Mouse (Mus musculus) stomach, postnatal 0 days (tissue): Measurements from ENCODE around the gene Tbc1d16. TPM values are rescaled to one million over a fixed set of nuclear protein-coding genes. Genes with fewer than 3 reads are reported as not detected.

ENCODE experiments used
- ATAC-seq: fragments of 200-750 bp; cut with Nextera tagmentation; 2 replicates; pipeline ENCODE4 v1.8.0; 2017; ENCODE audit not compliant: low FRiP score, low TSS enrichment
- DNase-seq: peaks from one replicate; pipeline ENCODE4 v3.0.0-alpha.2; 2016; ENCODE audit warnings: low spot score
- H3K27ac ChIP-seq: fragments of 300-500 bp; sonication (generic); replicated peaks from 2 replicates; pipeline ENCODE4 v1.5.1; 2014; ENCODE audit warnings: mild to moderate bottlenecking, control low read depth
- H3K27me3 ChIP-seq: fragments of 300-500 bp; sonication (generic); 2 replicates; pipeline ENCODE4 v1.6.1; 2014; ENCODE audit warnings: low read length; ENCODE audit not compliant: control insufficient read depth, insufficient read depth
- H3K36me3 ChIP-seq: fragments of 300-500 bp; sonication (generic); 2 replicates; pipeline ENCODE4 v1.6.1; 2014; ENCODE audit warnings: low read length, mixed read lengths; ENCODE audit not compliant: control insufficient read depth, insufficient read depth
- H3K4me1 ChIP-seq: fragments of 300-500 bp; sonication (generic); replicated peaks from 2 replicates; pipeline ENCODE4 v1.6.1; 2014; ENCODE audit warnings: antibody characterized with exemption; ENCODE audit not compliant: control insufficient read depth, insufficient read depth
- H3K4me2 ChIP-seq: fragments of 300-500 bp; sonication (generic); replicated peaks from 2 replicates; pipeline ENCODE4 v1.6.1; 2014; ENCODE audit warnings: low read depth, mild to moderate bottlenecking, control low read depth, moderate library complexity
- H3K4me3 ChIP-seq: fragments of 300-500 bp; sonication (generic); 2 replicates; pipeline ENCODE4 v1.5.1; 2014; ENCODE audit warnings: low read depth, low read length, control low read depth
- H3K9ac ChIP-seq: fragments of 300-500 bp; sonication (generic); 2 replicates; pipeline ENCODE4 v1.6.1; 2014; ENCODE audit warnings: mild to moderate bottlenecking, low read length, control low read depth, mixed read lengths
- H3K9me3 ChIP-seq: fragments of 300-500 bp; sonication (generic); 2 replicates; pipeline ENCODE4 v1.6.1; 2016; ENCODE audit warnings: low read length; ENCODE audit not compliant: control insufficient read depth
- CTCF ChIP-seq: IDR thresholded peaks from 2 replicates; pipeline ENCODE4 v1.5.1; 2016; ENCODE audit warnings: antibody characterized with exemption, low read depth, mild to moderate bottlenecking, moderate library complexity
- EP300 ChIP-seq: optimal IDR thresholded peaks from 2 replicates; pipeline ENCODE3; 2016; ENCODE audit warnings: antibody characterized with exemption
- WGBS: fragments of 180-500 bp; shearing (Covaris S2); extraction: QIAGEN DNeasy Blood & Tissue Kit; methylation state at CpG from one replicate; pipeline ENCODE4 v1.1.7; 2014; 5-methylcytosine and 5-hydroxymethylcytosine counted together
- polyA plus RNA-seq: library from polyadenylated mRNA; unstranded; fragments of >200 nt; fragmentation: Nextera tagmentation; extraction: Ambion mirVana; gene quantifications from 2 replicates; pipeline ENCODE4 v1.2.1, GENCODE M21; 2015

Gene Tbc1d16
- polyA plus RNA-seq, 1 experiment from 2014 or later = 6.3 TPM

GRCm38 (mm10) chr11:119144801-119145475 lies 83.4 kb downstream of the Tbc1d16 start:
- Histone ChIP-seq H3K4me1 (no peaks in the 10 kb centered on the region), H3K27ac (0 out of 2 replicates have a peak overlapping the region, but pooled peaks have one; percentile 24), H3K9me3 (no peaks in the 10 kb centered on the region), H3K9ac (no peak overlapping the region), H3K4me2 (no peak overlapping the region), H3K4me3 (no peak overlapping the region), H3K36me3 (peaks cover 6% of the 10 kb centered on the region; the same call in 1 of the 2 replicates), H3K27me3 (no peaks in the 10 kb centered on the region)
- ATAC-seq (no peak), DNase-seq (no peak)
- WGBS = 79% methylated on average over 16 of the region's 16 CpGs
- TF ChIP-seq EP300 (no peak), CTCF (no peak)

- WGBS = 75% methylated on average over 16 of the region's 16 CpGs
- no peaks in the 10 kb centered on the region for H3K27me3 ChIP-seq
- TF ChIP-seq EP300 (no peak), CTCF (no peak)
- H3K9me3 ChIP-seq = no peaks in the 10 kb centered on the region
- DNase-seq = no peak
- H3K27ac ChIP-seq = no peak overlapping the region
- ATAC-seq = no peak
- no peak overlapping the region for H3K4me2 ChIP-seq
- 0 out of 2 replicates have a peak, but pooled peaks cover 3% of the 10 kb centered on the region for H3K36me3 ChIP-seq
- no peaks in the 10 kb centered on the region for H3K4me1 ChIP-seq
- no peak overlapping the region for H3K4me3 ChIP-seq
- no peak overlapping the region for H3K9ac ChIP-seq
Observed at GRCm38 (mm10) chr11:119143376-119144002, 84.8 kb downstream of the Tbc1d16 start.

- WGBS = 84% methylated on average over 8 of the region's 8 CpGs
- Histone ChIP-seq H3K27me3 (no peaks in the 10 kb centered on the region), H3K36me3 (0 out of 2 replicates have a peak, but pooled peaks cover 2% of the 10 kb centered on the region), H3K9me3 (no peaks in the 10 kb centered on the region), H3K27ac (no peak overlapping the region), H3K4me2 (no peak overlapping the region), H3K4me1 (no peaks in the 10 kb centered on the region), H3K4me3 (no peak overlapping the region), H3K9ac (no peak overlapping the region)
- TF ChIP-seq CTCF (no peak), EP300 (no peak)
- DNase-seq (no peak), ATAC-seq (no peak)
Observed at GRCm38 (mm10) chr11:119142615-119143014, 85.7 kb downstream of the Tbc1d16 start.

GRCm38 (mm10) chr11:119139026-119139425 lies 89.3 kb downstream of the Tbc1d16 start:
- H3K36me3 ChIP-seq = no peaks in the 10 kb centered on the region
- no peaks in the 10 kb centered on the region for H3K27me3 ChIP-seq
- WGBS = 76% methylated on average over 6 of the region's 6 CpGs
- H3K9ac ChIP-seq = no peak overlapping the region
- no peak overlapping the region for H3K27ac ChIP-seq
- H3K4me2 ChIP-seq = no peak overlapping the region
- H3K4me1 ChIP-seq = no peaks in the 10 kb centered on the region
- no peak for DNase-seq
- no peak for ATAC-seq
- no peaks in the 10 kb centered on the region for H3K9me3 ChIP-seq
- H3K4me3 ChIP-seq = no peak overlapping the region
- TF ChIP-seq CTCF (no peak), EP300 (no peak)

- DNase-seq = no peak
- Histone ChIP-seq H3K36me3 (no peaks in the 10 kb centered on the region), H3K4me3 (no peak overlapping the region), H3K9ac (no peak overlapping the region), H3K4me2 (no peak overlapping the region), H3K27me3 (no peaks in the 10 kb centered on the region), H3K4me1 (no peaks in the 10 kb centered on the region), H3K9me3 (no peaks in the 10 kb centered on the region), H3K27ac (no peak overlapping the region)
- no peak for ATAC-seq
- no peak for TF ChIP-seq CTCF
- no peak for TF ChIP-seq EP300
- 64% methylated on average over 9 of the region's 9 CpGs for WGBS
Observed at GRCm38 (mm10) chr11:119138205-119138604, 90.1 kb downstream of the Tbc1d16 start.

- H3K36me3 ChIP-seq = no peaks in the 10 kb centered on the region
- no peak overlapping the region for H3K4me3 ChIP-seq
- 35% methylated on average over 17 of the region's 17 CpGs for WGBS
- H3K9ac ChIP-seq = no peak overlapping the region
- no peaks in the 10 kb centered on the region for H3K4me1 ChIP-seq
- ATAC-seq = peak; percentile 65
- peak overlapping the region; percentile 58 for H3K27ac ChIP-seq
- DNase-seq = peak; percentile 66
- TF ChIP-seq EP300 = no peak
- no peak for TF ChIP-seq CTCF
- H3K4me2 ChIP-seq = no peak overlapping the region
- no peaks in the 10 kb centered on the region for H3K27me3 ChIP-seq
- H3K9me3 ChIP-seq = no peaks in the 10 kb centered on the region
Observed at GRCm38 (mm10) chr11:119134586-119134985, 93.7 kb downstream of the Tbc1d16 start.
